Mouse (Mus musculus): ENCODE results near the gene Zfp433. TPM values are rescaled to one million over a fixed set of nuclear protein-coding genes. Genes with fewer than 3 reads are reported as not detected.
"Not testable (repeated sequence)": the region's sequence is repeated elsewhere in the genome, so short reads cannot be mapped to it uniquely, and the experiment has no call there.

The Zfp433 gene
- polyA plus RNA-seq (2014; fragmentation: Nextera tagmentation; extraction: Ambion mirVana) = 20.4 and 22.1 TPM in 2 replicates

- H3K36me3 ChIP-seq (ENCODE audit: control insufficient read depth, insufficient read depth, low read length); DNase-seq (ENCODE audit: low spot score); H3K27ac ChIP-seq (ENCODE audit: low read depth, low read length); H3K9ac ChIP-seq (ENCODE audit: low read length); H3K4me2 ChIP-seq (ENCODE audit: low read length); H3K27me3 ChIP-seq (replicated peaks; ENCODE audit: control insufficient read depth, insufficient read depth, low read length); H3K4me1 ChIP-seq (ENCODE audit: control insufficient read depth, insufficient read depth, low read length); H3K4me3 ChIP-seq (ENCODE audit: low read depth, low read length); H3K9me3 ChIP-seq (replicated peaks; ENCODE audit: control insufficient read depth, low read length): not testable (repeated sequence)
- no CpG with 5 or more reads among the region's 46 CpGs for WGBS
- ATAC-seq = peak; percentile 100
Observed at GRCm38 (mm10) chr10:81704531-81705301, at the start of gene Zfp433. Zfp433 (plus strand) TSS chr10:81704825.

- H3K4me2 ChIP-seq (ENCODE audit: low read length) = no peak overlapping the region
- WGBS = 98% methylated on average over 10 of the region's 10 CpGs
- H3K27me3 ChIP-seq (replicated peaks; ENCODE audit: control insufficient read depth, insufficient read depth, low read length) = no peaks in the 10 kb centered on the region
- no peak for DNase-seq (ENCODE audit: low spot score)
- no peaks in the 10 kb centered on the region for H3K4me1 ChIP-seq (ENCODE audit: control insufficient read depth, insufficient read depth, low read length)
- peaks cover 3% of the 10 kb centered on the region; the same call in 1 of the 2 replicates for H3K36me3 ChIP-seq (ENCODE audit: control insufficient read depth, insufficient read depth, low read length)
- H3K27ac ChIP-seq (ENCODE audit: low read depth, low read length) = no peak overlapping the region
- no peak overlapping the region for H3K4me3 ChIP-seq (ENCODE audit: low read depth, low read length)
- ATAC-seq = no peak
- peaks cover 42% of the 10 kb centered on the region for H3K9me3 ChIP-seq (replicated peaks; ENCODE audit: control insufficient read depth, low read length)
- H3K9ac ChIP-seq (ENCODE audit: low read length) = no peak overlapping the region
Observed at GRCm38 (mm10) chr10:81655178-81655577, 49.4 kb upstream of the Zfp433 start.

DNA sequence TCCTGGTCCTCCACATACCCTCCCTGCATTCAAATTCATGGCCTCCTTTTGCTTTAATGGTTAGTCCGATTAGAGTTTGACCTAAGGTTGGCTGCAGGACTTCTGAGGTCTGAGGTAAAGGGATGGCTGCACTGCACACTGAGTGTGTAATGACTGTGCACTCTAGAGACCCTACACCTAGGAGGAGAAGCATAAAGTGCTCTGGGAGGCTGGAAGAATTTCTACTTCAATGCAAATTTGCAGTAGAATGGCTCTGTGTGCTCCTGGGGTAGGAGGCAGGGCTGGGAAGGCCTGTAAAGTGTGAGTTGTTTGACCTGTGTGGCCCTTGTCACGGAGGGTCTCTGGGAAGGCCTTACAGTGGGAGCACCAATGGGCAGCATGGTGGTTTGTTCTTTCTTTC lies 48.5 kb upstream of the Zfp433 start:
- no peak overlapping the region for H3K27ac ChIP-seq (ENCODE audit: low read depth, low read length)
- WGBS = 100% methylated on average over 2 of the region's 2 CpGs
- DNase-seq (ENCODE audit: low spot score) (no peak), ATAC-seq (no peak)
- peaks cover 42% of the 10 kb centered on the region for H3K9me3 ChIP-seq (replicated peaks; ENCODE audit: control insufficient read depth, low read length)
- no peak overlapping the region for H3K4me3 ChIP-seq (ENCODE audit: low read depth, low read length)
- H3K4me1 ChIP-seq (ENCODE audit: control insufficient read depth, insufficient read depth, low read length) = no peaks in the 10 kb centered on the region
- H3K36me3 ChIP-seq (ENCODE audit: control insufficient read depth, insufficient read depth, low read length) = peaks cover 3% of the 10 kb centered on the region; the same call in 1 of the 2 replicates
- H3K27me3 ChIP-seq (replicated peaks; ENCODE audit: control insufficient read depth, insufficient read depth, low read length) = no peaks in the 10 kb centered on the region
- H3K4me2 ChIP-seq (ENCODE audit: low read length) = no peak overlapping the region
- H3K9ac ChIP-seq (ENCODE audit: low read length) = no peak overlapping the region

- H3K4me1 ChIP-seq (ENCODE audit: control insufficient read depth, insufficient read depth, low read length); ATAC-seq; H3K4me2 ChIP-seq (ENCODE audit: low read length); H3K27ac ChIP-seq (ENCODE audit: low read depth, low read length); H3K4me3 ChIP-seq (ENCODE audit: low read depth, low read length); H3K9ac ChIP-seq (ENCODE audit: low read length); H3K27me3 ChIP-seq (replicated peaks; ENCODE audit: control insufficient read depth, insufficient read depth, low read length); H3K36me3 ChIP-seq (ENCODE audit: control insufficient read depth, insufficient read depth, low read length); DNase-seq (ENCODE audit: low spot score); H3K9me3 ChIP-seq (replicated peaks; ENCODE audit: control insufficient read depth, low read length): not testable (repeated sequence)
- WGBS = no CpG with 5 or more reads among the region's 18 CpGs
Observed at GRCm38 (mm10) chr10:81687114-81687513, 17.5 kb upstream of the Zfp433 start.

GRCm38 (mm10) chr10:81770506-81771403 lies 66.1 kb downstream of the Zfp433 start, which contains the start of gene Gm3055:
Gm3055 (minus strand) TSS chr10:81771161.
- no CpG with 5 or more reads among the region's 43 CpGs for WGBS
- H3K27me3 ChIP-seq (replicated peaks; ENCODE audit: control insufficient read depth, insufficient read depth, low read length); H3K9me3 ChIP-seq (replicated peaks; ENCODE audit: control insufficient read depth, low read length); H3K9ac ChIP-seq (ENCODE audit: low read length); H3K27ac ChIP-seq (ENCODE audit: low read depth, low read length); H3K36me3 ChIP-seq (ENCODE audit: control insufficient read depth, insufficient read depth, low read length); DNase-seq (ENCODE audit: low spot score); H3K4me1 ChIP-seq (ENCODE audit: control insufficient read depth, insufficient read depth, low read length); H3K4me3 ChIP-seq (ENCODE audit: low read depth, low read length); H3K4me2 ChIP-seq (ENCODE audit: low read length): not testable (repeated sequence)
- peak; percentile 99 for ATAC-seq

GRCm38 (mm10) chr10:81771404-81771777 lies 66.8 kb downstream of the Zfp433 start:
- no CpG with 5 or more reads among the region's 3 CpGs for WGBS
- not testable (repeated sequence) for DNase-seq (ENCODE audit: low spot score); H3K4me1 ChIP-seq (ENCODE audit: control insufficient read depth, insufficient read depth, low read length); H3K27ac ChIP-seq (ENCODE audit: low read depth, low read length); H3K27me3 ChIP-seq (replicated peaks; ENCODE audit: control insufficient read depth, insufficient read depth, low read length); H3K36me3 ChIP-seq (ENCODE audit: control insufficient read depth, insufficient read depth, low read length); H3K4me3 ChIP-seq (ENCODE audit: low read depth, low read length); H3K4me2 ChIP-seq (ENCODE audit: low read length); H3K9me3 ChIP-seq (replicated peaks; ENCODE audit: control insufficient read depth, low read length); H3K9ac ChIP-seq (ENCODE audit: low read length)
- ATAC-seq = peak; percentile 57

Other genes with a start within 250 kb of the Zfp433 start
- 16.6 and 17.9 TPM in 2 replicates for gene Nfic, start 249.2 kb upstream of the Zfp433 start, polyA plus RNA-seq (2014; fragmentation: Nextera tagmentation; extraction: Ambion mirVana)
- gene Celf5, start 222.1 kb upstream of the Zfp433 start, polyA plus RNA-seq (2014; fragmentation: Nextera tagmentation; extraction: Ambion mirVana) = 57.9 and 69.6 TPM in 2 replicates
- 36.8 and 52.0 TPM in 2 replicates for gene Ncln, start 208.4 kb upstream of the Zfp433 start, polyA plus RNA-seq (2014; fragmentation: Nextera tagmentation; extraction: Ambion mirVana)
- 0.26 and 0.53 TPM in 2 replicates for gene S1pr4, start 204.7 kb upstream of the Zfp433 start, polyA plus RNA-seq (2014; fragmentation: Nextera tagmentation; extraction: Ambion mirVana)
- gene Gna15, start 180.6 kb upstream of the Zfp433 start, polyA plus RNA-seq (2014; fragmentation: Nextera tagmentation; extraction: Ambion mirVana) = 0.90 and 1.2 TPM in 2 replicates
- 97.6 and 98.9 TPM in 2 replicates for gene Gna11, start 159.6 kb upstream of the Zfp433 start, polyA plus RNA-seq (2014; fragmentation: Nextera tagmentation; extraction: Ambion mirVana)
- gene Aes, start 145.3 kb upstream of the Zfp433 start, polyA plus RNA-seq (2014; fragmentation: Nextera tagmentation; extraction: Ambion mirVana) = 415 and 532 TPM in 2 replicates
- gene Tle2, start 130.3 kb upstream of the Zfp433 start, polyA plus RNA-seq (2014; fragmentation: Nextera tagmentation; extraction: Ambion mirVana) = 12.0 and 17.2 TPM in 2 replicates
- 2.4 and 2.5 TPM in 2 replicates for gene Tle6, start 103.8 kb upstream of the Zfp433 start, polyA plus RNA-seq (2014; fragmentation: Nextera tagmentation; extraction: Ambion mirVana)
- 0.81 and 1.0 TPM in 2 replicates for gene BC025920, start 98.6 kb upstream of the Zfp433 start, polyA plus RNA-seq (2014; fragmentation: Nextera tagmentation; extraction: Ambion mirVana)
- gene Sirt6, start 77.0 kb upstream of the Zfp433 start, polyA plus RNA-seq (2014; fragmentation: Nextera tagmentation; extraction: Ambion mirVana) = 46.0 and 47.4 TPM in 2 replicates
- gene Ankrd24, start 76.3 kb upstream of the Zfp433 start, polyA plus RNA-seq (2014; fragmentation: Nextera tagmentation; extraction: Ambion mirVana) = 5.2 and 6.3 TPM in 2 replicates
- 5.1 and 7.1 TPM in 2 replicates for gene Gm10778, start 55.8 kb upstream of the Zfp433 start, polyA plus RNA-seq (2014; fragmentation: Nextera tagmentation; extraction: Ambion mirVana)
- gene Gm3055, start 66.3 kb downstream of the Zfp433 start, polyA plus RNA-seq (2014; fragmentation: Nextera tagmentation; extraction: Ambion mirVana) = 20.4 and 26.3 TPM in 2 replicates
- 3.1 and 4.8 TPM in 2 replicates for gene Gm4767, start 107.4 kb downstream of the Zfp433 start, polyA plus RNA-seq (2014; fragmentation: Nextera tagmentation; extraction: Ambion mirVana)
- gene Gm32687, start 159.1 kb downstream of the Zfp433 start, polyA plus RNA-seq (2014; fragmentation: Nextera tagmentation; extraction: Ambion mirVana) = 12.8 and 15.7 TPM in 2 replicates
- gene Zfp781, start 225.7 kb downstream of the Zfp433 start, polyA plus RNA-seq (2014; fragmentation: Nextera tagmentation; extraction: Ambion mirVana) = 10.4 and 10.9 TPM in 2 replicates

Data from forebrain, embryonic 14.5 days (tissue).